Mouse (Mus musculus): ENCODE measurements around the gene Nyap1.

The Nyap1 gene

GRCm38 (mm10) chr5:137744197-137744596 lies 2.8 kb upstream of the Nyap1 start:
- no peak for DNase-seq

GRCm38 (mm10) chr5:137742836-137743235 lies 1.4 kb upstream of the Nyap1 start:
- DNase-seq, result no peak

DNA sequence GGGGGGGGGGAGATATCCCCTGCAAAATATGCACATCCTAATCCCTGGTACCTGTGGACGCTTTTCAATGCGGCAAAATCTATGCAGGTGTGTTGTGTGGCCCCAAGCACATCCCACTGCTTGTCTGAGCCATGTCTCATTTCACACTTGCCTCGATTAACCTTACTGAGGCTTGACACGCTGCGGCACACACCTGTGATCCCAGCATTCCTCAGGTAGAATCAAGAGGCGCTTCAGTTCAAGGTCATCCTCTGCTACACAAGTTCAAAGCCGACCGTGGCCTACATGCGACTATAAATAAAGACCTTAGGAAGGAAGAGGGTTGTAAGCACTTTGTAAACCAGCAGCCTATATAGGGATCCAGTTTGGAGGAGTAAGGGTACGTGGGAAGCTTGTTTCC lies 641 bp upstream of the Nyap1 start:
- DNase-seq, result no peak

DNA sequence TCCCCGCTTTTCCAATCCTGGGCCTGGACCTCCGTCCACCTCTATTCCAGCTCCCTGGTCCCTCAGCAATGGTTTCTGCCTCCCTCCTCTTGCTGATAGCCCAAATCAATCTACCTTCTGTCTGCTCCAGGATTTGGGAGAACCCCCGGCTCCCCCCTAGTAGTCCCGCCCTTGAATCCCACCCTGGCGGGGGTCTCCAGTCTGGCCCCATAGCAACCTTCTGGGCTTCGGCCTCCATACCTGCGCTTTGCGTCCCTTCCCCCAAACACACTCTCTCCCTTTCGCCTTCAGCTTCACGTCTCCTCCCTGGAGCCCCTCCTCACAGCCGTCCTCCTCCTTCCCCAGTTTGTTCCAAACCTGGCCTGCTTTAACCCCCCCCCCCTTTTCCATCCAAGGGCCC lies 901 bp downstream of the Nyap1 start:
- DNase-seq, result no peak

DNA sequence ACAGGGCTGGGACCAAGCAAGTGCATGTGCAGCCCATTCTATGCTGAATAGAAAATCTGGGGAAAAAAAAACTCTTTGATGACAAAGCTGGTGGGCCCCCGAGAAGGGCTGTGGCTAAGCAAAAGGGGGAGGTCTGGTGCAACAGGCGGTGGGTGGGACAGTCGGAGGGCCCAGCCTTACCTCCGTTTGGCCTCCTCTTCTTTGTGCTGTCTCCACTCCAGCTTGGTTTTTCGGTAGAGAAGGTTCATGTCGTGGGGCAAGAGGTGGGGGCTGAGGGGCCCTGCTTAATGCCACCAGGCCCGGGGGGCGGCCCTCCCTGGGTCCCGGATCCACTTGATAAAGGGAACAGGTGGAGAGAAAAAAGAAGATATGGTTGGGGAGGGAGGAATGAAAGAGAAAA lies 1.9 kb downstream of the Nyap1 start:
- DNase-seq, result no peak

- no peak for DNase-seq
Measured at GRCm38 (mm10) chr5:137738516-137738915, 2.9 kb downstream of the Nyap1 start.

- no peak for DNase-seq
Measured at GRCm38 (mm10) chr5:137737400-137737940, 3.9 kb downstream of the Nyap1 start.

- DNase-seq, result no peak
Measured at GRCm38 (mm10) chr5:137734289-137735061, 6.9 kb downstream of the Nyap1 start.

- no peak for DNase-seq
Measured at GRCm38 (mm10) chr5:137733638-137734288, 7.6 kb downstream of the Nyap1 start.

- DNase-seq, result no peak
Measured at GRCm38 (mm10) chr5:137726767-137727166, 14.6 kb downstream of the Nyap1 start.

GRCm38 (mm10) chr5:137723840-137724239 lies 17.6 kb downstream of the Nyap1 start:
- DNase-seq, result no peak

- DNase-seq, result peak; percentile 56 to 78
Measured at GRCm38 (mm10) chr5:137720558-137721164, 20.7 kb downstream of the Nyap1 start.

DNA sequence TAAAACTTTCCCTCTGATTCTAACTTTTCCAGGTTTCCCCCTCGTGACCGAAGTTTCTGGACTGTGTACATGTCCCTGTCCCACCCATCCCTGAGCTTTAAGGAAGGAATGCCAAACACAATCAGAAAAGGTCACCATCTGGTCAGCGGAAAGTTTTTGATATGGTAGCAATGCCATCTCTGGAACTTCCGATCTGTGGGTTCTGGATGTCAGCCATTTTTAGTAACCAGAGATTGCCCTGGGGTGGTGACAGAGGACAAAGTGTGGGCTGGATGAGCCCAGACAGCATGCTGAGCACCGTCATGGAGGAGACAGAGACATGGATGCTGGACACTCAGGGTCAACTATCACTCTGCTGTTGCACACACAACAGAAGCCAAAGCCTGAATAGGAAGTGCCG lies 22.3 kb downstream of the Nyap1 start:
- no peak for DNase-seq

DNA sequence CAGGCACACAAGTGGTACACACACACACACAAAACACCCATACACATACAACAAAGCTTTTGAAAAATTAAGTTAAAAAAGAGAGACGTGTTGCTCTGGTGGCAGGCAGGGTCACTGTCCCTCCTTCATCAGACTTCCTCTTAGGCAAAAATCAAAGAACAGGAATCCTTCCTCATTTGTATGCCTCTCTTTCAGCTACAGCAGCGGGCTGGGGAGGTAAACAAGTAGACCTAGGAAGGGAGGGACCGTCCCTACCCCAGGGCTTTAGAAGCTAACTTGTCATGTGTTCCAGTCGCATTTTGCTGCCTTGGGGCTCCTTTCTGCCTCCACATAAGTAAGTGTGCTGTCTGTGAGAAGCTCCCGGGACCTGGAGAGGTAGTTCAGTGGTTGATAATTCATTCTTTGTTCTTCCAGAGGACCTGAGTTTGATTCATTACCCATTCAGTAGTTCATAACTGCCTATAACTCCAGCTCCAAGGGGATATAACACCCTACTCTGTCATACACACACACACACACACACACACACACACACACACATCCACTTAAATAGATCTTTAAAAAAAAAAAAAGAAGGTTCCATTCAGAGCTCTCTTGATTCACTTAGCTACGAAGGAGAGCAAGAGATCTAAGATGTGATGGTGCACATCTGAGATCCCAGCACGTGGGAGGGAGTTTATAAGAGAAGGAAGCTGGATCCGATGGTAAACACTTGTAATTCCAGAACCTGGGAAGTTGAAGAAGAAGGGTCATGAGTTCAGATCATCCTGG lies 23.2 kb downstream of the Nyap1 start:
- DNase-seq, result no peak

DNA sequence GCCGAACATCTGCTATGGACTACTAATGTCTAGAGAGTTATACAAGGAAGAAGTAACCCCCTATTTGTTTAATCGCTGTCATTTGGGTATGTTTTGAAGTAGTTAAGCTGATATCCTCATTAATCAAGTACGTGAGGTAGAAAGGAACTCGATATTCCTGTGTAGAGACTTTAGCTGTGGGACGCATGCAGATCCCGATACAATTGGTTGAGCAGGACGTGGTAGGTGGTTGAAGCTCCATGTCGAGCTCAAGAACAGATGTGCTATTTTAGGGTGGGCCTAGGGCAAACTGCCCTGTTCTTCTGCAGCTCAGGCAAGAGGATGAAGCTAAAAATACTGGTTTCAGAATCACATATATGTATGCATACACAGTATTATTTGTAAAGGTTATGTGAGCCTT lies 25.7 kb downstream of the Nyap1 start:
- no peak for DNase-seq

- DNase-seq, result no peak
Measured at GRCm38 (mm10) chr5:137713454-137713853, 28.0 kb downstream of the Nyap1 start.

GRCm38 (mm10) chr5:137706913-137707633 lies 34.3 kb downstream of the Nyap1 start:
- peak; percentile 76 to 84 for DNase-seq

DNA sequence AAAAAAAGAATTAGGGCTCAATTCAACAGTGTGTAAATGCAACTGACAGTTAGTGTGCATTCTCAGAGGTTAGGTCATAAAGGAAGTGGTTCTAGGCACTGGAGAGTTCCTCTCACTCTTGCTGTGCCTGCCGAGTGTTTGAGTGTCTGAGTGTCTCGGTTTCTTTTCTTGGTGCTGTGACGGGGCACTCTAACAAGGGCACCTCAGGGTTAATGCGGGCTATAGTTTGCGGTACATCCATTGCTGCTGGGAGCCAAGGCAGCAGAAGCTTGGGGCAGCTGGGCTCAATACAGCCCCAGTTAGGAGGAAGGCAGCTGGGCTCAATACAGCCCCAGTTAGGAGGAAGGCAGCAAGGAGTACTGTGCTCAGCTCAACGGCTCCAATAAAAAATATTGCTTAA lies 36.2 kb downstream of the Nyap1 start:
- DNase-seq, result peak; percentile 39 to 60

GRCm38 (mm10) chr5:137699850-137700249 lies 41.6 kb downstream of the Nyap1 start:
- no peak for DNase-seq

GRCm38 (mm10) chr5:137699080-137699479 lies 42.3 kb downstream of the Nyap1 start:
- peak in 1 of 2 experiments; percentile 55 for DNase-seq

DNA sequence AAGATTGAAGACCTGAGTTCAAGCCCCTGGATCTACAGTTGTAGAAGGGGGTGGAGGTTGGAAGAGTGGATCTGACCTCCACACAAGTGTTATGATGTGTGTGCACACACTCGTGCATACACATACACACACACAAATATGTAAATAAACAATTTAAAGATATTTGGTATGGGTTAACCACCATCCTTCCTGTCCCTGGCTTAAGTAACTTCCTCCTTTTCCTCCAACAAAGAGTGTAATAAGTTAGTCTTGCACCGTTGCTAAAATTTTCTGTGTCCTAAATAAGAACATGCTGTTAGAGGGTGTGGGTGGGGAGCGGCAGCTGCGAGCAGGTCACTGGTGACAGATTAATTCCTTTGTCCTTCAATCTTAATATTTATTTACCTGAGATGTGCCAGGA lies 45.5 kb downstream of the Nyap1 start:
- DNase-seq, result no peak

DNA sequence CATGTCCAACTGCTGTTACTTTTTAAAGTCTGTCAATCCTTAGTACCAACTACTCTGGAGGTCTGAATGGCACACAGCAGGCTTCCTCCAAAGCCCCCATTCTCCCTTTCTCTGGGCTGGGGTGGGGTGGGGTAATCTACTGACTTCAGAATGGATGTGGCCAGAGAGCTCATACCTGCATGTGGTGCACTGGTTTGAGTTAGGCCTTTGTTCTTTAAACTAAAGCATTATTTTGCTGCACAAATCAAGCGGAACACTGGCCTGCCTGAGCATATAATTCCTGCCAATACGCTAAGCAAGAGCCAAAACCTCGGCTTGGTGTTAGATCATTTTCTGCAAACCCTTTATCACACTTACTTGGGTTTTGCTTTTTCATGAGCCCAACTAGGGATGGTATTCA lies 46.6 kb downstream of the Nyap1 start:
- DNase-seq, result no peak
